Mouse (Mus musculus) frontal cortex, adult 2 months (tissue): ENCODE measurements around the gene Fgr. TPM values are rescaled to one million over a fixed set of nuclear protein-coding genes. Genes with fewer than 3 reads are reported as not detected.

ENCODE experiments used
- DNase-seq, 2 experiments: peaks; one replicate each; pipeline ENCODE4 v3.0.0; 2022; ENCODE audit warnings: low spot score in 1 of 2; ENCODE audit errors: extremely low spot score in 1 of 2
- polyA plus RNA-seq: library from polyadenylated mRNA; depleted of rRNA; stranded (reverse); fragments of >200 nt; gene quantifications from 2 replicates; pipeline ENCODE4 v1.2.3, GENCODE M21; 2012

Fgr gene
- polyA plus RNA-seq, 1 experiment: 0.18 TPM

DNA sequence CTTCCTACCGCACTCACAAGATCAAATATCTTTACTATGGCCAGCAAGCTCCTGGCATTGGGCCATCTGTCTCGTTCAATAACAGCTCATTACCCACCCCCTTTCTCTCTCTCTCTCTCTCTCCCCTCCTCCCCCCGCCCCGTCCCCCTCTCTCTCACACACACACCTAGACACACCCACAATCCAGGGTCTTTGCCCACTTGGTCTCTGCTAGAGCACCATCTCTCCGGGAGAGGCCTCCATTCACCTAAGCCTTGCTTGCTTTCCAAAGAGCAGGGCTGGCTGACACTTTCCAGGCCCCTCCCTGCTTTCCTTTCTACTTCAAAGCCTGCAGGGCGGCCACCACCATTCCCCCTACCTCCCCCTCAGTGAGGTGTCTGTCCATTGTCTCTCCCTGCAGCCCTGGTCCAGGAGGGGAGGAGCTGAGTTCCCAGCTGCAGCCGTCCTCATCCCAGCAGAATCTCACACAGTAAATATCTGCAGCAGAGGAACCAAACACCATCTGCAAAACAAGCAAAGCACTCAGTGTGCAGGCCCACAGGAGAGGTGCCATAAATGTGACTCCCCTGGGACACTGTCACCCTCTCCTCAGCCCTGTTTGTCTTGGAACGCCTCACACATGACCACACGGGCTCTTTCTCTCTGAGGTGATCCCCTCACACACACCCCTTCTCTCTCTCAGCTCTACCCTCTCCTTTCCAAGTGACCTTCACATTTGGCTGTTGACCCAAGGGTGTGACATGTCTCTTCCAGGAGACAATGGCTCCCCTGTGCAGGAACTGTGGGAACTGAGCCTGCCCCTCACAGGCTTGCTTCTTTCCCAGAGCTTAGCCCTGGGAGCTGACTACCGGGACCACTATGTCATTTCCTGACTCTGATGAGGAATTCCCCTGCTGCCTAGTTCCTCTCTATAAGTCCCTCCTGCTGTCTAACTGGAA lies 14.9 kb upstream of the Fgr start:
- DNase-seq: no peak

DNA sequence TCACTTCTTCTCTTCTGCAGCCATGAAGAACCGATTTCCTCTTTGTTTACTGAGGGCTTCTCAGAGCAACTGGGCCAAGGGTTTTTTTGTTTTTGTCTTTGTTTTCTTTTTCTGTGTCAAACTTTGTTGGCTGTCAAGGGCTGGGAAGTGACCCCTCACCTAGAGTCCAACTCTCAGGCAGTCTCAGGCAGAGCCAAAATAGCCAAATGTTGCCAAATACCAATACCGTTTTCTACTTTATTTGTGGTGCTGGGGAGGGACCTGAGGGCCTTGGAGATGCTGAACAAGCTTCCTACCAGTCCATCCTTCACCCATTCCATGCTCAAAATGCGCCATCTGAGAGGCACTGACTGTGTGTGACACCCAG lies 14.2 kb upstream of the Fgr start:
- no peak for DNase-seq

- DNase-seq: no peak
Measured at GRCm38 (mm10) chr4:132960313-132960712, 13.6 kb upstream of the Fgr start.

DNA sequence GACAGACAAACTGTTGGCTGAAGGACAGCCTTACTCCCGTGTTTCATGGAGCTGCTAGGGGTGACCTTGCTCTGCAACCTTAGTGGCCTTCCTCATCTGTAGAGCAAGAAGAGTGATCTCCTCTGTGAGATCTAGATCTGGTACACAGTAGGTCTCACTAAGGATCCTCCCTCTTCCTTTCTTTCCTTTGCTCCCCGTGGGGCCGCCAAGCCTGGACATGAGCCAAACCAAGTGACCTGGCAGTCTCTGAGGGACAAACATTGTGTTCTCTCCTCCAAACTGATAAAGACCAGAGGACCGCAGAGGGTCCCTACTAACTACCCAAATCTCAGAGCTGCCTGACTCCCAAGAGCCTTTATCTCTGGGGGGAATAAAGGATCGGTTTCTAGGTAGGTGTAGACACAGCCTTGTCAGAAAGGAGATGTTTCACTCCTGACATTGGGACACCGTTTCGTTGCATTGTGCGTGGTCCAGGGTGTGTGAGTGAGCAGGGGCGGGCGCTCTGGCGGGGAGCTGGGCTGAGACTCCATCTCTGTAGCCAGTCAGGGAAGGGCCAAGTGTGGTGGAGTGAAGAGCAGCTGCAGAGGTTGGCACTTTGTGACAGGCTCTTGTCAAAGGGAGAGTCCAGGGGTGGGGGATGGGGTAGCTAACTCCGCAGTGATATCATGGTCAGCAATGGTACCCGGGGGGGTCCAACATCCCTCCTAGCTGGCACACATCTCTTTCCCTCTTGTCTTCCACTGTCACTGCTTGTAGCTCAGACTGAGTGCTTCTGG lies 12.8 kb upstream of the Fgr start:
- no peak for DNase-seq

DNA sequence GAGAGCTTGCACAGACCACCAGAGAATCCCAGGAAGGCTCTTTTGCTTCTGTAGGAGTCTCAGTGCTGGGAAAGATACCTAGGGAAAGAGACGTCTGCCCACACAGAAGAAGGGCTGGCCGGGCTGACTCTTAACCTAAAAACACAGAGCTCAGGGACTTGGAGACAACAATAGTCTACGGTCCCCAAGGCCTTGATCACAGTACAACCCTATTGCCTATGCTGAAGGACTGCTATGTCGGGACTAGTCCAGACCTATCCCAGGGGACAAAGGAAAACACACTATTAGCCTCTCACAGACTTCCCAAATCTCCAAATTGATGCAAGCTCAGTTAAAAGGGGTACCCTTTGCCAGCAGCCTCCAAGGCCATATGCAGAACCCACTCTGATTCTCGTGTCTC lies 12.0 kb upstream of the Fgr start:
- DNase-seq: no peak

DNA sequence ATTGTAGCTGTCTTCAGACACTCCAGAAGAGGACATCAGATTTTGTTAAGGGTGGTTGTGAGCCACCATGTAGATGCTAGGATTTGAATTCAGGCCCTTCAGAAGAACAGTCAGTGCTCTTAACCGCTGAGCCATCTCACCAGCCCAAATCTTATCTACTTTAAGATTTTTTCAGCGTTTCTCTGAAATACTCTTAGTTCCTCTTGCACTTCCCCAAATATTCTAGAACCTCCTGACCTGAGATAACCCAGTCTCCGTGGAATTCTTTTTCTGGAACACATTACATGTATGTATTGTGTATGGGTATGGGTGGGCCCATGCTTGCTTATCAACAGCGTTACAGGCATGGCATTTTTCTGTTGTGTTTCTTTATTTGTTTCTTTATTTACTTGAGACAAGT lies 11.3 kb upstream of the Fgr start:
- DNase-seq: no peak

GRCm38 (mm10) chr4:132963436-132963835 lies 10.5 kb upstream of the Fgr start:
- no peak for DNase-seq

- DNase-seq: no peak
Measured at GRCm38 (mm10) chr4:132964064-132964463, 9.8 kb upstream of the Fgr start.

DNA sequence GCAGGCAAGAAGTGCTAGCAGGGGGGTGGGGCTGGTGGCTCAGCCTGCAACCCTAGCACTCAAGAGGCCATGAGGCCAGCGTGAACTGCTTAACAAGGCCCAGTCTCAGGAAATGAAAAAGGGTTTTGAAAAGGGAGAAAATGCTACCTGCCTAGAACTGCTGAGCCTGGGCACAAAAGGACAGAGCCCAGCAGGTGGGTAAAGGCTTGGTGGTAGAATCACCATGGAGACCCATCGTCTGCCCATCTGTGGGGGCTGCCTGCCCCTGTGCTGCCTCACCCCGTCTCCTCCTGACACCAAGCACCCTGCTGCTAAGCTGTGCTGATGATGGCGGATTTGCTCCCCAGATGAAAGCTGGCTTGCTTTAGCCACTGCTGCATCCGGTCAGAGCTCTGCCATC lies 9.4 kb upstream of the Fgr start:
- no peak for DNase-seq

GRCm38 (mm10) chr4:132968105-132968938 lies 5.6 kb upstream of the Fgr start:
- DNase-seq: no peak

DNA sequence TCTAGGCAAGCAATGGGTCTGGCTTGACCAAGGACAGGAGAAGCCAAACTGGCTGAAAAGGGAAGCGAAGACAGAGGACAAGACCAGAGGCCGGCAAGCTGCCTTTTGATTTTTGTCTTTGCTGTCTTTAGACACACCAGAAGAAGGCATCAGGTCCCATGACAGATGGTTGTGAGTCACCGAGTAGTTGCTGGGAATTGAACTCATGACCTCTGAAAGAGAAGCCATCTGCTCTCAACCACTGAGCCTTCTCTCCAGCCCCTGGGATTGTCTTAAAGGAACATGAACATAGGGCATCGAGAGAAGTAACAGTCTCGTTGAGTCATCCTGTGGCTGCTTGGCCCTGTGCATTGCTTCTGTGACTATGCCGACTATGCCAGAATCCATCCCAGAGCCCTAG lies 2.3 kb upstream of the Fgr start:
- no peak for DNase-seq

- no peak for DNase-seq
Measured at GRCm38 (mm10) chr4:132972101-132972500, 1.8 kb upstream of the Fgr start.

DNA sequence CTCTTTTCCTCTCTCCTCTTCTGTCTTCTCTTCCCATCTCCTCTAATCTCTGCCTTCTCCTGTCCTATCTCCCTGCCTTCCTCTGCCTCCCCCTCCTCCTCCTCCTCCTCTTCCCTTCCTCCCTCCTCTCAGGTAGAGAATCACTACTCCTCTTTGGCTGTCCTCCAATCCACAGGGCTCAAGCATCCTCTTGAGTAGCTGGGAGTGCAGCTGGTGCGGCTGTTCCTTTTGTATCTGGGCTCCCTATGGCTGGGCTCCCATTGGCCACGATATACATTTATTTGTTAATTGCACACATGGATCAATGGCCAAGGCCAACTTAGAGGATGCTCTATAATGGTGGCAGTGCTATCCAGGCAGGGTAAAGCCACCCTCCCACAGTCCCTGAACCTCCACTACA lies 1.3 kb upstream of the Fgr start:
- DNase-seq: no peak

DNA sequence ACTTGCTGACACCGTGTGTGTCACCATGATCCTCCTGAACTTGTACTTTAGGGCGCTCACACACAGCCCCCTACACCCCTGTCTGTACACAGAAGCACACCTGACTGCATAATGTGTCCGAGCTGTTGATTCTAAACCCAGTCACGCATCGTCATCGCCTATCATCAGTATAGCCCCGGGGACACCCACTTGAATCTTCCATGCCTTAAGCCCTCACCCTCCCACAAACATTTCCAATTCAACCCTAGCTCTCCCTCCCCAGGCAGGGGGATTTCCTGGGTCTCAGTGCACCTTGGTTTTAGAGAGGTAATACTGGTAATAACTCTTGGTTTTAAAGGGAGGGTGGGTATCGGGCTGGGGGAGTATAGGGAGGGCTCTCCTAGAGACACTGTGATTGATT lies 709 bp upstream of the Fgr start:
- DNase-seq: no peak

GRCm38 (mm10) chr4:132974904-132975303 lies 1.0 kb downstream of the Fgr start:
- peak; percentile 19 to 63 for DNase-seq

DNA sequence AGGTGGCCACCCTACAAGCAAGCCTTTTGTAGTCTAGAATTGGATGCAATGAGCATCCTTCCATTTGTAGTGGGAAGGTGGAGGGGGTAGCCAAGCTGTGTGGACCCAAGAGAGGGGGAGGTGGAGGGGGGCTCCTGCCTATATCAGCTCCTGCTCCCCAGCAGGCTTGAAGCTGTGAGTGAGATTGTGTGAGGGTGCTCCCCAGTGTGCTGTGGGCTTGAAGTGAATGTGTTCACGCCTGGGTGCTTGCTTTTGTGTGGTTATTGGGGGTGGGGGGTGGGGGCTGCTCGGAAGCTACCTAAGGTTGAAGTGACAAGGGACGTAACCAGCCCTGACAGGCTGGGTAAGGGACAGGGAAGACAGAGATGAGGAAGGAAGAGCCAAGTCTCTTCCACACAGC lies 1.9 kb downstream of the Fgr start:
- DNase-seq: no peak

DNA sequence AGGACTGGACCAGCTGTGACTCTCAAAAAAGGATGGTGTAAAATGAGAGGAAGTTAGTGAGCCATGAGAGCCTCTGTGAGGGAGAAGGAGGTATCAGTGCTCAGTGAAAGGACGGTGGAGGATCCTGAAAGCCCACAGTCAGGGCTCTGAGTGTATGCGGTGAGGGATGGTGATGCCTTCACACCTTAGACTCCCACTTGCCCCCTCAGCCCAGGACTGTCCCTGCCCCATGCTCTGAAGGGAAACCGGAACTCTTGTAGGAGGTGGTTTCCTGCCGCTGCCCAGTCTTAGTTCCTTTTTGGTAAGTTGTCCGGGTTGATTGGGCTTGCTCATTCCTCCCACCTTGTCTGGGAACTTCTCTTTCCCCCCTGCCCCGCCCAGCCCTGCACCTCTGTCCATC lies 2.8 kb downstream of the Fgr start:
- no peak for DNase-seq

- no peak for DNase-seq
Measured at GRCm38 (mm10) chr4:132977597-132977996, 3.7 kb downstream of the Fgr start.

- no peak for DNase-seq
Measured at GRCm38 (mm10) chr4:132979186-132979585, 5.3 kb downstream of the Fgr start.

DNA sequence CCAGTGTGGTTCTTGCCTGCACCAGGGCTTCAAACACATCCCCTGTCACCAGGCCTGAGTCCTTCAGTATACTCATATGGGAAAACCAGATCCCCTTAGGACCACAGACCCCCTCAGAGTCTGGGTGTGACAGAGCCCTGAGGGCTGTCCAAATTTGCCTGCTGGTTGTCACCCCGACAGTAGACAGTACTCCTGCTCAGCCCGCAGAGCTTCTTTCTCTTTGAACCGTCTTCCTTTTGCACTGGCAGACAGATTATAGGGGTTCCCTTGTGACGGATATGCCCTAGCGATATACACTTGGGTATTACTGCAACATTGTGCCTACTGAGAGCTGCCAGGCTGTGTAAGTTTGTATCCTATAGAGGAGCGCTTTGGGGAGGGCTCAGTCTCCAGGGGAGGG lies 7.7 kb downstream of the Fgr start:
- DNase-seq: no peak

DNA sequence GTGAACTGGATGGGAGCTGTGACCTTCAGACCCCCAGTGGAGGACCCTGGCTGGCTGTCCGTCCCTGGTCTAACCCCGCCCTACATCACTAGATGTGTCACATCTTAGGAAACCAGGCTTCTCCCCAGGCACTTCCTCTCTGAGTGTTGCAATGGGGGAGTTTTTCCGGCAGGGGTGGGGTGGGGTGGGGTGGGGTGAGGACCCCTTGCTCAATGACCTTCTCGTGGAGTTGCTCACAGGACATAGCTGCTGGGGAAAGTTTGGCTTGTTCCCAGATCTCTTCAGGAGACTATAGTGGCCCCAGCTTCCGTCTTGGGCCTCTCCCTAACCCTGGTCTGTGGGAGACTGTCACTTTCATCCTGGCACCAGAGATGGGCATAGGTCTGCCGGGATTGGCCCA lies 9.1 kb downstream of the Fgr start:
- no peak for DNase-seq
